Mouse (Mus musculus) thymus, adult 2 months (tissue): Measurements from ENCODE around the gene Psg25.

Experiments used
- CTCF ChIP-seq: fragments of 200-500 bp; IDR thresholded peaks from 2 replicates; pipeline ENCODE4 v1.5.1; 2012; ENCODE audit warnings: mild to moderate bottlenecking, control low read depth, low read length, moderate library complexity, borderline replicate concordance; ENCODE audit not compliant: control insufficient read depth, poor library complexity, insufficient read depth; ENCODE audit errors: extremely low read depth
- POLR2A ChIP-seq: fragments of 200-500 bp; IDR thresholded peaks from 2 replicates; pipeline ENCODE4 v1.6.1; 2012; ENCODE audit warnings: mild to moderate bottlenecking, low read length, control low read depth, moderate library complexity; ENCODE audit not compliant: control insufficient read depth, poor library complexity, insufficient read depth; ENCODE audit errors: extremely low read depth

GRCm38 (mm10) chr7:18511479-18511878 lies 20.6 kb downstream of the Psg25 start:
- TF ChIP-seq CTCF: no peak
- TF ChIP-seq POLR2A: no peak
